Mouse (Mus musculus) liver, embryonic 12.5 days (tissue): ENCODE measurements around the gene Fam151b. TPM values are rescaled to one million over a fixed set of nuclear protein-coding genes. Genes with fewer than 3 reads are reported as not detected.
A peak's percentile ranks its signal among the peaks of the same experiment; 100 is the strongest.

Experiments
- ATAC-seq: fragments of 200-750 bp; cut with Nextera tagmentation; 2 replicates; pipeline ENCODE4 v1.8.0; 2017; ENCODE audit warnings: moderate number of reproducible peaks, mild to moderate bottlenecking, moderate library complexity
- H3K27ac ChIP-seq: fragments of 300-500 bp; sonication (generic); 2 replicates; pipeline ENCODE4 v1.5.1; 2016; ENCODE audit warnings: mild to moderate bottlenecking
- H3K27me3 ChIP-seq: fragments of 300-500 bp; sonication (generic); replicated peaks from 2 replicates; pipeline ENCODE4 v1.6.1; 2016; ENCODE audit warnings: mild to moderate bottlenecking, moderate library complexity
- H3K36me3 ChIP-seq: fragments of 300-500 bp; sonication (generic); 2 replicates; pipeline ENCODE4 v1.6.1; 2016; ENCODE audit warnings: mild to moderate bottlenecking, moderate library complexity
- H3K4me1 ChIP-seq: fragments of 300-500 bp; sonication (generic); 2 replicates; pipeline ENCODE4 v1.6.1; 2016
- H3K4me2 ChIP-seq: fragments of 300-500 bp; sonication (generic); 2 replicates; pipeline ENCODE4 v1.6.1; 2016; ENCODE audit warnings: mild to moderate bottlenecking, moderate library complexity
- H3K4me3 ChIP-seq: fragments of 300-500 bp; sonication (generic); 2 replicates; pipeline ENCODE4 v1.5.1; 2016; ENCODE audit warnings: mild to moderate bottlenecking, moderate library complexity
- H3K9ac ChIP-seq: fragments of 300-500 bp; sonication (generic); 2 replicates; pipeline ENCODE4 v1.6.1; 2016; ENCODE audit warnings: mild to moderate bottlenecking, moderate library complexity
- H3K9me3 ChIP-seq: fragments of 300-500 bp; sonication (generic); replicated peaks from 2 replicates; pipeline ENCODE4 v1.6.1; 2016; ENCODE audit warnings: mild to moderate bottlenecking, moderate library complexity
- WGBS: fragments of 180-500 bp; shearing (Covaris S2); methylation state at CpG from one replicate; pipeline ENCODE4 v1.1.7; 2016; ENCODE audit not compliant: insufficient replicate concordance; 5-methylcytosine and 5-hydroxymethylcytosine counted together
- polyA plus RNA-seq: library from polyadenylated mRNA; unstranded; fragments of >200 nt; fragmentation: Nextera tagmentation; extraction: Ambion mirVana; gene quantifications from 2 replicates; pipeline ENCODE4 v1.2.1, GENCODE M21; 2016

Gene Fam151b
- polyA plus RNA-seq, 1 experiment from 2014 or later, result not detected

DNA sequence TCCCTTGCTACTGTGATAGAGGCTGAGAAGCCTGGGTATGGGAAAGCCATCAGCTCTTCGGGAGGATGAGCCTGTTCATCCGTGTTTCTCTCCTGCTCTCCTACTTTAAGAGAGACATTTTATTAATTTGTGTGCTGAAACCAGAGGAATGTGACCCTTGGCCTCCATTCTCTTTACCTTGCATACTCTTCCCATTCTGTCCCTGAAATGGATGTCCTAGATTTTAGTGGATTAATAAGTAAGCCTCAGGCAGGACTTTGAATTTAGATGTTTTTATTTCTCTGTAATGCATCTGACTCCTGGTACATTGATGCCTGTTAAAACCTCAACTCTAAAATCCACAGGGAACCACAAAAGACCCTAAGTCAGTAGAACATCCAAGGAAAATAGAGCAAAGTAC, 14.4 kb downstream of the Fam151b start:
- WGBS, result 72% methylated on average over 2 of the region's 2 CpGs
- Histone ChIP-seq H3K36me3 (0 out of 2 replicates have a peak, but pooled peaks cover 7% of the 10 kb centered on the region), H3K9me3 (no peaks in the 10 kb centered on the region), H3K4me1 (no peaks in the 10 kb centered on the region; the same call in 1 of the 2 replicates), H3K27me3 (no peaks in the 10 kb centered on the region), H3K4me3 (no peak overlapping the region), H3K4me2 (no peak overlapping the region), H3K27ac (no peak overlapping the region), H3K9ac (no peak overlapping the region)
- no peak for ATAC-seq

DNA sequence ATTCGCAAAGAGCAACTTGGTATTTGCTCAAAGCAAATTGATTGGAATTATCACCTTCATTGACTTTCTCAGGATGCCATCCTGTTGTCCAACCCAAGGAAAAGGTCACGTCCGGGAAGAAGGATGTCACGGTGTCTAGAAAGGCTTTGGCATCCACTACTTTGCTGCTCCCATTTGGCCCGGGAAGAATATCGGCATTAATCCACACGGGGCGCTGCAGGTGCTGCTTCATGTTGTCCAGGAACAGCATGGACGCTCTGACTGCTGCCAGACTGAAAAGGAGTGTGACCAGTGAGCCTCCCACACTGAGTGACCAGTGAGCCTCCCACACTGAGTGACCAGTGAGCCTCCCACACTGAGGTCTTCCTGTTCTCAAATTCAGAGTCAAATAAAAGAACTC, 15.9 kb downstream of the Fam151b start:
- WGBS, result 75% methylated on average over 9 of the region's 9 CpGs
- Histone ChIP-seq H3K4me2 (no peak overlapping the region), H3K4me1 (no peaks in the 10 kb centered on the region; the same call in none of the 2 replicates), H3K9me3 (no peaks in the 10 kb centered on the region), H3K27me3 (no peaks in the 10 kb centered on the region), H3K9ac (no peak overlapping the region), H3K36me3 (0 out of 2 replicates have a peak, but pooled peaks cover 7% of the 10 kb centered on the region), H3K4me3 (no peak overlapping the region), H3K27ac (no peak overlapping the region)
- no peak for ATAC-seq

DNA sequence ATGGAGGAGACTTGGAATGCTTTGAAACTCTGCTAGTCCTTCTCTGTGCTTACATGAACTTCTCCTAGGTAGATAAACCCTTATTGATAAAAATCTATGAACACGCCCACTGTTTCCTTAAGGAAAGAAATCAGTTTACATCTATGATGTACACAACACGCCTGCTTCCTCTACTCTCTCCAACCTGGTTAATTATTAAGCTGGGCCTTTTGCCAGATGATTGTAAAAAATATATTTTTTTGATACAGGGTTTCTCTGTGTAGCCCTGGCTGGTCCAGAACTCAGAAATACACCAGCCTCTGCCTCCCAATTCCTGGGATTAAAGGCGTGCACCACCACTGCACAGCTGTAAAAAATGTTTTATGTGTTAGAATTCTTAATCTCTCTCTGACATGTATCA, 19.1 kb downstream of the Fam151b start:
- Histone ChIP-seq H3K27ac (no peak overlapping the region), H3K36me3 (0 out of 2 replicates have a peak, but pooled peaks cover 7% of the 10 kb centered on the region), H3K4me3 (no peak overlapping the region), H3K4me2 (no peak overlapping the region), H3K9ac (no peak overlapping the region), H3K9me3 (no peaks in the 10 kb centered on the region), H3K27me3 (no peaks in the 10 kb centered on the region), H3K4me1 (no peaks in the 10 kb centered on the region; the same call in none of the 2 replicates)
- ATAC-seq, result no peak
- 66% methylated on average over 3 of the region's 3 CpGs for WGBS

DNA sequence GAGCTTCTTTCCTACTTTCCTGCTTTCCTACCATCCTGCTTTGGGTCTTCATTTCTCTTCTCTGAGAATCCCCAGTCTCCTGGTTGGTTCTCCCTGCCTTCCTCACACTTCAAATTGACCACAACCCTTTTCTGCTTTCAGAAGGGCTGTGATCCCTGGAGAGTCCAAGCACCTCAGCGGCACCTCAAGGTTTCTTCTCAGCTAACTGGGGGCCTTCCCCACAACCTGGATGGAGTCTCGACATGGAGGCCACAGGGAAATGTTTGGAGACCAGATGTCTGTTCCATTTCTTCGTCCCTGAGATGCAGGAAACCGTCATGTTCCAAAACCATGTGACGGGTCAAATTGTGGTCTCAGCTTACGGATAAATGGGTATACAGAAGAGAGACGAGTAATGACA, 36.9 kb downstream of the Fam151b start:
- no peak overlapping the region for H3K27ac ChIP-seq
- no peaks in the 10 kb centered on the region for H3K4me1 ChIP-seq
- no peak overlapping the region for H3K9ac ChIP-seq
- 68% methylated on average over 7 of the region's 7 CpGs for WGBS
- ATAC-seq, result no peak
- no peaks in the 10 kb centered on the region for H3K36me3 ChIP-seq
- no peak overlapping the region for H3K4me3 ChIP-seq
- no peaks in the 10 kb centered on the region for H3K27me3 ChIP-seq
- H3K4me2 ChIP-seq, result no peak overlapping the region
- H3K9me3 ChIP-seq, result no peaks in the 10 kb centered on the region

GRCm38 (mm10) chr13:92440286-92440685, 43.5 kb downstream of the Fam151b start:
- WGBS, result 66% methylated on average over 13 of the region's 13 CpGs
- Histone ChIP-seq H3K4me1 (no peaks in the 10 kb centered on the region), H3K9ac (no peak overlapping the region), H3K9me3 (no peaks in the 10 kb centered on the region), H3K36me3 (no peaks in the 10 kb centered on the region), H3K27me3 (no peaks in the 10 kb centered on the region), H3K27ac (no peak overlapping the region), H3K4me3 (no peak overlapping the region), H3K4me2 (no peak overlapping the region)
- ATAC-seq, result no peak

- Histone ChIP-seq H3K9ac (no peak overlapping the region), H3K27me3 (no peaks in the 10 kb centered on the region; the same call in 1 of the 2 replicates), H3K4me2 (no peak overlapping the region), H3K4me3 (no peak overlapping the region), H3K36me3 (no peaks in the 10 kb centered on the region), H3K27ac (no peak overlapping the region), H3K4me1 (no peaks in the 10 kb centered on the region), H3K9me3 (no peaks in the 10 kb centered on the region)
- no peak for ATAC-seq
- WGBS, result 76% methylated on average over 10 of the region's 10 CpGs
Measured at GRCm38 (mm10) chr13:92438656-92439055, 45.2 kb downstream of the Fam151b start.

GRCm38 (mm10) chr13:92427351-92427855, 56.4 kb downstream of the Fam151b start:
- ATAC-seq, result no peak
- Histone ChIP-seq H3K9ac (no peak overlapping the region), H3K36me3 (no peaks in the 10 kb centered on the region), H3K27me3 (peaks cover 75% of the 10 kb centered on the region), H3K4me3 (no peak overlapping the region), H3K9me3 (no peaks in the 10 kb centered on the region), H3K27ac (no peak overlapping the region), H3K4me1 (peaks cover 14% of the 10 kb centered on the region), H3K4me2 (no peak overlapping the region)
- WGBS, result 34% methylated on average over 4 of the region's 4 CpGs

DNA sequence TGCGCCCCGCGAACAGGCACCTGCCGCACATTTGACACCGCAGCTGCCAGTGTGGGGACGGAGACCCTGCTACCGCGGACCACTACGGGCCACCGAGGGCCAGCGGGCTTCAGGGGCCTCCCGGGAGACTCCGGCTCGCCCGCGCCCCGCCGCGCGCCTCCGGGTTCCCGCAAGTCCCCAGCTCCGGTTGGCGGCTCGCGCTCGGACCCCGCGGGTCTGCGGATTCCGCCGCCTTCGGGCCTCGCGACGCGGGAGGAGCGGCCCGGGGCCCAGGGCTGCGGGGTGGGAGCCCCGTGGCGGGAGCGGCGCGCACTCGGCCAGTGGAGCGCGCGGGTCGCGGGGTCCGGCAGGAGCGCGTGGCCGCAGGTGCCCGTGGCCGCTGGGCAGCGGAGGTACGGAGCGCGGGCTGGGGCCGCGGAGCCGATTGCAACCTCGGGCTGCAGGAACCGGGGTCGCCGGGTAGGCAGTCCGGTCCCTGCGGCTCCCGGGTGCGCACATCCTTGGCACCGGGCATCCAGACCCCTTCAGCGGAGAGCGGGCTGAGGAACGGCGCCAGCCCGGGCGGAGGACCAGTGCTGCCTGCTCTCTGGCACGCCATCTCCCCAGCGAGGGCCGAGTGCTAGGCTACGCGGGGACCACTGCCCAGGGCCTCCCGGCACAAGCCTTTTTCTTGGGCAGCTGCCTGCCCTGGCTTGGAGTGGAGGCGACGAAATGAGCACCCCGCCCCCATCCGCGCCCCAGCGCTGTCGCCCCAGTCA, 57.3 kb downstream of the Fam151b start:
- Histone ChIP-seq H3K4me1 (peaks cover 14% of the 10 kb centered on the region), H3K4me3 (peak overlapping the region; percentile 51), H3K36me3 (no peaks in the 10 kb centered on the region), H3K9me3 (no peaks in the 10 kb centered on the region), H3K9ac (no peak overlapping the region), H3K27me3 (peaks cover 84% of the 10 kb centered on the region), H3K4me2 (peak overlapping the region; percentile 72), H3K27ac (no peak overlapping the region)
- ATAC-seq, result no peak
- WGBS, result 3% methylated on average over 82 of the region's 92 CpGs

- H3K36me3 ChIP-seq, result no peaks in the 10 kb centered on the region
- no peak within 1 kb of the TSS for H3K9ac ChIP-seq
- H3K27ac ChIP-seq, result no peak within 1 kb of the TSS
- H3K4me2 ChIP-seq, result peak within 1 kb of the TSS; percentile 72
- peaks cover 85% of the 10 kb centered on the region for H3K27me3 ChIP-seq
- H3K4me1 ChIP-seq, result peaks cover 14% of the 10 kb centered on the region
- H3K9me3 ChIP-seq, result no peaks in the 10 kb centered on the region
- ATAC-seq, result peak; percentile 52; the same call in 1 of the 2 replicates
- WGBS, result 1% methylated on average over 49 of the region's 54 CpGs
- peak within 1 kb of the TSS; percentile 51 for H3K4me3 ChIP-seq
Measured at GRCm38 (mm10) chr13:92425758-92426264, 58.0 kb downstream of the Fam151b start, which contains the start of gene Ankrd34b. Ankrd34b (plus strand) TSS chr13:92425896.

- ATAC-seq, result no peak
- Histone ChIP-seq H3K36me3 (no peaks in the 10 kb centered on the region), H3K4me1 (peaks cover 14% of the 10 kb centered on the region), H3K27ac (no peak overlapping the region), H3K27me3 (peaks cover 73% of the 10 kb centered on the region), H3K9ac (no peak overlapping the region), H3K9me3 (no peaks in the 10 kb centered on the region), H3K4me3 (no peak overlapping the region), H3K4me2 (no peak overlapping the region)
- 42% methylated on average over 3 of the region's 3 CpGs for WGBS
Measured at GRCm38 (mm10) chr13:92423711-92424110, 60.1 kb downstream of the Fam151b start.

DNA sequence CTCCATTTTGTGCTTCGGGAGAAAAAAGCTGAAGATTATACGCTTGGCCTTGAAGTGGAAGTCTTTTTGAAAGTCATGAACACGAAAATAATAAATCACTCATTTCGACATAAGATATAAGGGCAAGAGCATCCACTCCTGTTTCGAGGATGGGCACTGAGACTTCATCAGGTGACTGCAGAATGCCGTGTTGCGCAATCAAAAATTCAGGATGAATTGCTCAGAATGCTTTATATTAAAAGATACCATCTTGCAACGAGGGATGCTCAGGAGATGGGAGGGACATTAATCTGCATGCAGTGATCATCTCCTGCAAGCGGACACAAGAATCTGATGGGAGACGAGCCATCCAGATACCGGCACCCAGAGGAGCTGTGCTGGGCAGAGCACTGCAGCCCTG, 64.2 kb downstream of the Fam151b start:
- Histone ChIP-seq H3K27ac (no peak overlapping the region), H3K4me2 (no peak overlapping the region), H3K4me3 (no peak overlapping the region), H3K9me3 (no peaks in the 10 kb centered on the region), H3K36me3 (no peaks in the 10 kb centered on the region), H3K27me3 (peaks cover 32% of the 10 kb centered on the region), H3K4me1 (no peaks in the 10 kb centered on the region), H3K9ac (no peak overlapping the region)
- ATAC-seq, result no peak
- WGBS, result 70% methylated on average over 11 of the region's 11 CpGs

GRCm38 (mm10) chr13:92410486-92410885, 73.3 kb downstream of the Fam151b start:
- H3K9me3 ChIP-seq, result no peaks in the 10 kb centered on the region
- H3K27ac ChIP-seq, result no peak overlapping the region
- no peak overlapping the region for H3K4me2 ChIP-seq
- ATAC-seq, result no peak
- no peaks in the 10 kb centered on the region for H3K36me3 ChIP-seq
- H3K4me3 ChIP-seq, result no peak overlapping the region
- WGBS, result 67% methylated on average over 2 of the region's 2 CpGs
- no peaks in the 10 kb centered on the region for H3K4me1 ChIP-seq
- H3K9ac ChIP-seq, result no peak overlapping the region
- H3K27me3 ChIP-seq, result no peaks in the 10 kb centered on the region
